Mouse (Mus musculus) ES-E14 (cell line): ENCODE measurements at regions not wholly inside any gene's neighbourhood (a gene's known extent, or its start where the extent isn't known, plus 50 kb on each side); places are given as distances from the start of the nearest gene placed in this dataset.

ENCODE experiments used
- HCFC1 ChIP-seq: IDR thresholded peaks from 2 replicates; pipeline ENCODE4 v1.6.1; 2012; ENCODE audit warnings: low read length, inconsistent platforms, borderline replicate concordance; ENCODE audit not compliant: insufficient read depth
- MAFK ChIP-seq: IDR thresholded peaks from 2 replicates; pipeline ENCODE4 v1.6.1; 2014; ENCODE audit warnings: mild to moderate bottlenecking, low read depth, low read length, inconsistent platforms; ENCODE audit not compliant: insufficient read depth

DNA sequence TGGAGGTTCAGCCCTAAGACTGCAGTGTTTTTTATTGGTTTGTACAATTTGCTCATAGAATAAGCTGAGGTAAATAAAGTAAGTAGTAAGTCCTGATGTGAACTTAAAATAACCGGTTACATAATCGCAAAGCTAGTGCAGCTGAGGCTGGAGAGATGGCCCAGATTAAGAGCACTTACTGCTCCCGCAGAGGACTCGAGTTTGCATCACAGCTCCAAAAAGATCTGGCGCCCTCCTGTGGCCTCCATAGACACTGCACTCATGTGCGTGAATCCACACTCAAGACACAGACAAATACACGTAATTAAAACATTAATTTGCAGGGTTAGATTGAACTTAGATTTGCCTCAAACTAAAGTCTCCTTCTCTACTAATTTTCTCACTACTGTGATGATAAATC, 66.3 kb upstream of the 1700021F07Rik start:
- TF ChIP-seq HCFC1, result no peak
- TF ChIP-seq MAFK, result no peak
